Mouse (Mus musculus): Measurements from ENCODE around the gene Olfr1342. TPM values are rescaled to one million over a fixed set of nuclear protein-coding genes. Genes with fewer than 3 reads are reported as not detected.
A peak's percentile ranks its signal among the peaks of the same experiment; 100 is the strongest.

Olfr1342 gene
- not detected in 2 replicates for polyA plus RNA-seq (2015; fragmentation: Nextera tagmentation; extraction: Ambion mirVana)

- Histone ChIP-seq H3K4me1 (peaks cover 11% of the 10 kb centered on the region; the same call in 1 of the 2 replicates), H3K27me3 (no peaks in the 10 kb centered on the region), H3K27ac (no peak within 1 kb of the TSS), H3K36me3 (no peaks in the 10 kb centered on the region), H3K9me3 (no peaks in the 10 kb centered on the region), H3K4me3 (no peak within 1 kb of the TSS), H3K4me2 (0 out of 2 replicates have a peak within 1 kb of the TSS, but pooled peaks have one; percentile 19), H3K9ac (no peak within 1 kb of the TSS)
- ATAC-seq (ENCODE audit: insufficient number of reproducible peaks, low FRiP score, low TSS enrichment, low read depth), result no peak
- 39% methylated on average over 12 of the region's 12 CpGs for WGBS
Measured at GRCm38 (mm10) chr4:118692412-118692973, at the start of gene Olfr1342. Olfr1342 (minus strand) TSS chr4:118692756.

GRCm38 (mm10) chr4:118741881-118742280 is 49.3 kb upstream of the Olfr1342 start:
- 10% methylated on average over 16 of the region's 16 CpGs for WGBS
- ATAC-seq (ENCODE audit: insufficient number of reproducible peaks, low FRiP score, low TSS enrichment, low read depth), result no peak
- Histone ChIP-seq H3K27me3 (peaks cover 21% of the 10 kb centered on the region; the same call in 1 of the 2 replicates), H3K9ac (no peak overlapping the region), H3K9me3 (0 out of 2 replicates have a peak, but pooled peaks cover 2% of the 10 kb centered on the region), H3K4me1 (no peaks in the 10 kb centered on the region), H3K27ac (no peak overlapping the region), H3K36me3 (no peaks in the 10 kb centered on the region), H3K4me3 (no peak overlapping the region), H3K4me2 (no peak overlapping the region)

GRCm38 (mm10) chr4:118740988-118741698 is 48.6 kb upstream of the Olfr1342 start:
- no peak for ATAC-seq (ENCODE audit: insufficient number of reproducible peaks, low FRiP score, low TSS enrichment, low read depth)
- Histone ChIP-seq H3K27ac (no peak overlapping the region), H3K9ac (no peak overlapping the region), H3K27me3 (peaks cover 21% of the 10 kb centered on the region; the same call in 1 of the 2 replicates), H3K4me3 (no peak overlapping the region), H3K36me3 (no peaks in the 10 kb centered on the region), H3K9me3 (0 out of 2 replicates have a peak, but pooled peaks cover under 1% of the 10 kb centered on the region), H3K4me1 (no peaks in the 10 kb centered on the region), H3K4me2 (no peak overlapping the region)
- 11% methylated on average over 11 of the region's 11 CpGs for WGBS

GRCm38 (mm10) chr4:118739574-118739973 is 47.0 kb upstream of the Olfr1342 start:
- Histone ChIP-seq H3K9me3 (no peaks in the 10 kb centered on the region), H3K4me1 (no peaks in the 10 kb centered on the region), H3K9ac (no peak overlapping the region), H3K36me3 (no peaks in the 10 kb centered on the region), H3K27me3 (peaks cover 21% of the 10 kb centered on the region; the same call in 1 of the 2 replicates), H3K4me2 (no peak overlapping the region), H3K27ac (no peak overlapping the region), H3K4me3 (no peak overlapping the region)
- WGBS, result 62% methylated on average over 3 of the region's 3 CpGs
- no peak for ATAC-seq (ENCODE audit: insufficient number of reproducible peaks, low FRiP score, low TSS enrichment, low read depth)

- H3K9me3 ChIP-seq, result no peaks in the 10 kb centered on the region
- ATAC-seq (ENCODE audit: insufficient number of reproducible peaks, low FRiP score, low TSS enrichment, low read depth), result no peak
- WGBS, result 94% methylated on average over 1 of the region's 1 CpGs
- H3K36me3 ChIP-seq, result no peaks in the 10 kb centered on the region
- no peak within 1 kb of the TSS for H3K4me3 ChIP-seq
- no peak within 1 kb of the TSS for H3K4me2 ChIP-seq
- no peaks in the 10 kb centered on the region for H3K4me1 ChIP-seq
- H3K9ac ChIP-seq, result no peak within 1 kb of the TSS
- no peaks in the 10 kb centered on the region for H3K27me3 ChIP-seq
- no peak within 1 kb of the TSS for H3K27ac ChIP-seq
Measured at GRCm38 (mm10) chr4:118731875-118732274, 39.3 kb upstream of the Olfr1342 start, which contains the start of gene Olfr1339. Olfr1339 (plus strand) TSS chr4:118732175.

GRCm38 (mm10) chr4:118721742-118722483 is 29.4 kb upstream of the Olfr1342 start:
- Histone ChIP-seq H3K9ac (no peak overlapping the region), H3K36me3 (no peaks in the 10 kb centered on the region), H3K9me3 (no peaks in the 10 kb centered on the region), H3K4me3 (no peak overlapping the region), H3K27ac (no peak overlapping the region), H3K4me1 (no peaks in the 10 kb centered on the region), H3K27me3 (no peaks in the 10 kb centered on the region), H3K4me2 (no peak overlapping the region)
- ATAC-seq (ENCODE audit: insufficient number of reproducible peaks, low FRiP score, low TSS enrichment, low read depth), result no peak
- 55% methylated on average over 10 of the region's 10 CpGs for WGBS

- Histone ChIP-seq H3K9ac (no peak within 1 kb of the TSS), H3K4me2 (no peak within 1 kb of the TSS), H3K4me3 (no peak within 1 kb of the TSS), H3K9me3 (no peaks in the 10 kb centered on the region), H3K27me3 (no peaks in the 10 kb centered on the region), H3K27ac (no peak within 1 kb of the TSS), H3K36me3 (no peaks in the 10 kb centered on the region), H3K4me1 (no peaks in the 10 kb centered on the region)
- ATAC-seq (ENCODE audit: insufficient number of reproducible peaks, low FRiP score, low TSS enrichment, low read depth), result no peak
Measured at GRCm38 (mm10) chr4:118719838-118720237, 27.3 kb upstream of the Olfr1342 start, which contains the start of gene Olfr1340. Olfr1340 (plus strand) TSS chr4:118720138.

- WGBS, result 62% methylated on average over 1 of the region's 1 CpGs
- no peaks in the 10 kb centered on the region for H3K27me3 ChIP-seq
- no peak for ATAC-seq (ENCODE audit: insufficient number of reproducible peaks, low FRiP score, low TSS enrichment, low read depth)
Measured at GRCm38 (mm10) chr4:118711656-118712055, 19.1 kb upstream of the Olfr1342 start.

GRCm38 (mm10) chr4:118708086-118708485 is 15.5 kb upstream of the Olfr1342 start:
- WGBS, result 78% methylated on average over 5 of the region's 5 CpGs
- no peak overlapping the region for H3K4me2 ChIP-seq
- no peak overlapping the region for H3K9ac ChIP-seq
- no peak overlapping the region for H3K4me3 ChIP-seq
- H3K36me3 ChIP-seq, result no peaks in the 10 kb centered on the region
- H3K27ac ChIP-seq, result no peak overlapping the region
- H3K27me3 ChIP-seq, result no peaks in the 10 kb centered on the region
- no peak for ATAC-seq (ENCODE audit: insufficient number of reproducible peaks, low FRiP score, low TSS enrichment, low read depth)
- H3K4me1 ChIP-seq, result no peaks in the 10 kb centered on the region
- H3K9me3 ChIP-seq, result no peaks in the 10 kb centered on the region

More at GRCm38 (mm10) chr4:118711656-118712055, 19.1 kb upstream of the Olfr1342 start:
- no peak overlapping the region for H3K27ac ChIP-seq
- no peak overlapping the region for H3K9ac ChIP-seq
- no peaks in the 10 kb centered on the region for H3K4me1 ChIP-seq
- no peaks in the 10 kb centered on the region for H3K9me3 ChIP-seq
- H3K4me2 ChIP-seq, result no peak overlapping the region
- H3K4me3 ChIP-seq, result no peak overlapping the region
- H3K36me3 ChIP-seq, result no peaks in the 10 kb centered on the region

GRCm38 (mm10) chr4:118703223-118703622 is 10.7 kb upstream of the Olfr1342 start, which contains the start of gene Olfr1341:
Olfr1341 (plus strand) TSS chr4:118703523.
- no peak within 1 kb of the TSS for H3K4me3 ChIP-seq
- no peak within 1 kb of the TSS for H3K27ac ChIP-seq
- WGBS, result 81% methylated on average over 3 of the region's 3 CpGs
- no peaks in the 10 kb centered on the region for H3K27me3 ChIP-seq
- H3K36me3 ChIP-seq, result no peaks in the 10 kb centered on the region
- H3K4me1 ChIP-seq, result no peaks in the 10 kb centered on the region
- H3K4me2 ChIP-seq, result no peak within 1 kb of the TSS
- no peak for ATAC-seq (ENCODE audit: insufficient number of reproducible peaks, low FRiP score, low TSS enrichment, low read depth)
- H3K9ac ChIP-seq, result no peak within 1 kb of the TSS
- no peaks in the 10 kb centered on the region for H3K9me3 ChIP-seq

- Histone ChIP-seq H3K4me2 (no peak overlapping the region), H3K27ac (no peak overlapping the region), H3K36me3 (no peaks in the 10 kb centered on the region), H3K4me3 (no peak overlapping the region), H3K27me3 (no peaks in the 10 kb centered on the region), H3K9ac (no peak overlapping the region), H3K4me1 (peaks cover 11% of the 10 kb centered on the region; the same call in 1 of the 2 replicates), H3K9me3 (no peaks in the 10 kb centered on the region)
- WGBS, result 45% methylated on average over 2 of the region's 2 CpGs
- ATAC-seq (ENCODE audit: insufficient number of reproducible peaks, low FRiP score, low TSS enrichment, low read depth), result no peak
Measured at GRCm38 (mm10) chr4:118693812-118694211, 1.3 kb upstream of the Olfr1342 start.
